Mouse (Mus musculus) MEL (cell line): ENCODE data around the gene Fkbp2.

ENCODE experiments used
- CTCF ChIP-seq, 3 experiments: IDR thresholded peaks in 2 of 3; conservative IDR thresholded peaks in 1 of 3; 2 replicates each; pipeline ENCODE4 v1.5.1; 2011 to 2012; ENCODE audit warnings: low read length in 3 of 3, low read depth in 2 of 3, mild to moderate bottlenecking in 2 of 3, improper control_type of control experiment in 1 of 3, inconsistent platforms in 1 of 3, mixed read lengths in 1 of 3, moderate library complexity in 1 of 3; ENCODE audit not compliant: control insufficient read depth in 1 of 3, insufficient read depth in 1 of 3, poor library complexity in 1 of 3, severe bottlenecking in 1 of 3
- E2F4 ChIP-seq: IDR thresholded peaks from 2 replicates; pipeline ENCODE4 v1.6.1; 2011; ENCODE audit warnings: low read depth, low read length, improper control_type of control experiment, borderline replicate concordance
- EP300 ChIP-seq, 2 experiments: IDR thresholded peaks; 2 replicates each; pipeline ENCODE4 v1.6.1; 2011; ENCODE audit warnings: improper control_type of control experiment in 2 of 2, low read length in 2 of 2, low read depth in 1 of 2, mild to moderate bottlenecking in 1 of 2
- MAFK ChIP-seq: IDR thresholded peaks from 2 replicates; pipeline ENCODE4 v1.6.1; 2011; ENCODE audit warnings: low read depth, mild to moderate bottlenecking, low read length, improper control_type of control experiment, borderline replicate concordance
- MEF2A ChIP-seq: IDR thresholded peaks from 2 replicates; pipeline ENCODE4 v1.6.1; 2014; ENCODE audit warnings: low read depth, mild to moderate bottlenecking, inconsistent platforms, low read length, improper control_type of control experiment; ENCODE audit not compliant: poor library complexity, insufficient replicate concordance, severe bottlenecking; ENCODE audit errors: extremely low read depth
- NRF1 ChIP-seq: IDR thresholded peaks from 2 replicates; pipeline ENCODE4 v1.6.1; 2014; ENCODE audit warnings: low read depth, mild to moderate bottlenecking, inconsistent platforms, low read length, improper control_type of control experiment, moderate library complexity; ENCODE audit not compliant: poor library complexity, insufficient read depth, severe bottlenecking
- POLR2A ChIP-seq, 2 experiments: IDR thresholded peaks; 2 replicates each; pipeline ENCODE4 v1.6.1; 2011 to 2012; ENCODE audit warnings: low read length in 2 of 2, mild to moderate bottlenecking in 2 of 2, control low read depth in 1 of 2, improper control_type of control experiment in 1 of 2, low read depth in 1 of 2, moderate library complexity in 1 of 2; ENCODE audit not compliant: control insufficient read depth in 1 of 2, insufficient read depth in 1 of 2, poor library complexity in 1 of 2
- RCOR1 ChIP-seq: IDR thresholded peaks from 2 replicates; pipeline ENCODE4 v1.6.1; 2012; ENCODE audit warnings: low read depth, mild to moderate bottlenecking, inconsistent platforms, low read length, improper control_type of control experiment
- SIN3A ChIP-seq: IDR thresholded peaks from 2 replicates; pipeline ENCODE4 v1.6.1; 2012; ENCODE audit warnings: low read length, improper control_type of control experiment, inconsistent platforms
- SMC3 ChIP-seq: IDR thresholded peaks from 2 replicates; pipeline ENCODE4 v1.6.1; 2011; ENCODE audit warnings: low read depth, low read length, improper control_type of control experiment
- TBP ChIP-seq: IDR thresholded peaks from 2 replicates; pipeline ENCODE4 v1.8.0; 2011; ENCODE audit warnings: low read depth, low read length, improper control_type of control experiment
- UBTF ChIP-seq: IDR thresholded peaks from 2 replicates; pipeline ENCODE4 v1.6.1; 2012; ENCODE audit warnings: low read depth, mild to moderate bottlenecking, inconsistent platforms, low read length, improper control_type of control experiment, moderate library complexity, borderline replicate concordance; ENCODE audit not compliant: insufficient read depth
- USF1 ChIP-seq: IDR thresholded peaks from 2 replicates; pipeline ENCODE4 v1.6.1; 2014; ENCODE audit warnings: low read depth, mild to moderate bottlenecking, inconsistent platforms, low read length, improper control_type of control experiment, moderate library complexity

DNA sequence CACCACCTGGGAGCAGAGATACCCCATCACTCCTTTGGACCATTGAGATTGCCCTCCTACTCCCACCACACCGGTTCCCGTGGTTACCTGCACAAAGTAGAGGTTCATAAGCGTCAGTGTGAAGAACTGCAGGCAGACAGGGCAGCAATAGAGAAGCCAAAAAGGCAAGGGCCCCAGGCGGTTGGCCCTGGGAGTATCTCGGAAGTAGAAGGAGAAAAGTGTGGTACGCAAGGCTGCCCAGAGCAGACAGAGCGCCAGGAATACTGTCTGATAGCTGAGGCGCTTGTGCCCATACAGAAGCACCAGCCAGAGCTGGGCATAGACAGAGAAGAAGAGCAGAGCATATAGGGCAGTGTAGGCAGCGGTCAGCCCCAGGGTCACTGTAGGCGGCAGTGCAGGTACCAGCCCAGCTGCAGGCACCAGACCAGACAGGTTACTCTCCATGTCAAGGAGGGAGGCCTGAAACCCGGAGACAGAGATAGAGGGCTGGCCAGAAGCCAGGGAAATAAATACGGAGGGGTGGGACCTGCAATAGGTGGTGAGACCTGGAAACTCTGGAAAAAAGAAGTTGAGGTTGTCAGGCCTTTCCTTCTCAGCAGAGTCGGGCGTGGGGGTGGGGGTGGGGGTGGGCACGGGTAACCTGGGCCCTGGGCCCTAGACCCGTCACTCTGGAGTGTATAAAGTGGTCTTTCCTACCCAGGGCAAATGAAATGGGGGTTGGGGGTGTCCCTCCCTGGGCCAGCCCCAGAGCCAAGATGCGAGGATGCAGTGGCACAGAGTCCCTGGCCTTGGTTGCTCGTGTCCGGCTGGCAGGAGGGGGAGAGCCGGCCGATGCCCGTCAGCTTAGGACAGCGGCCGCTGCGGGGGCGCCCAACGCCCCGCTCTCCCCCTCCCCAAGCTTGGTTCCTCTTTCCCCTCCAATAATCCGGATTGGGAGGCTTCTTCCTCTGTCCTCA is 39.6 kb downstream of the Fkbp2 start:
- no peak for TF ChIP-seq UBTF
- TF ChIP-seq EP300 (IDR thresholded peaks at IDR 0.05; ENCODE audit: low read depth in 1 of 2, low read length in 2 of 2), result no peak
- no peak for TF ChIP-seq POLR2A (IDR thresholded peaks at IDR 0.05; ENCODE audit: control insufficient read depth in 1 of 2, insufficient read depth in 1 of 2, low read depth in 1 of 2, low read length in 2 of 2, poor library complexity in 1 of 2)
- TF ChIP-seq MAFK, result no peak
- TF ChIP-seq USF1, result no peak
- no peak for TF ChIP-seq SMC3
- TF ChIP-seq CTCF (IDR thresholded peaks at IDR 0.05 in 2 of 3, conservative IDR thresholded peaks at IDR 0.05 in 1 of 3; ENCODE audit: control insufficient read depth in 1 of 3, insufficient read depth in 1 of 3, low read depth in 2 of 3, low read length in 3 of 3, poor library complexity in 1 of 3, severe bottlenecking in 1 of 3), result no peak
- TF ChIP-seq E2F4, result no peak
- TF ChIP-seq NRF1, result no peak
- peak; percentile 63; the same call in 1 of the 2 replicates for TF ChIP-seq SIN3A
- TF ChIP-seq TBP, result no peak
- TF ChIP-seq MEF2A, result no peak
- TF ChIP-seq RCOR1, result no peak
